Mouse (Mus musculus): Measurements from ENCODE around the gene Ptpru. TPM values are rescaled to one million over a fixed set of nuclear protein-coding genes. Genes with fewer than 3 reads are reported as not detected.

Ptpru gene
- total RNA-seq, 2 experiments from 2014 or later, result 44.0 to 54.1 TPM

GRCm38 (mm10) chr4:131722121-131722841 is 115.8 kb downstream of the Ptpru start:
- intact Hi-C loops (cut with DNase I), result loop anchor here (10.0 kb wide), 1 partner anchor 113 kb away; the partner anchor contains the start of gene Ptpru
- peak; percentile 32 for DNase-seq

GRCm38 (mm10) chr4:131719151-131719550 is 118.9 kb downstream of the Ptpru start:
- intact Hi-C loops (cut with DNase I), result no loop called here
- DNase-seq, result peak; percentile 15

Other genes with a start within 250 kb of the Ptpru start
- gene Mecr, start 5.2 kb upstream of the Ptpru start, total RNA-seq (2021), result 10 to 100 TPM; 36.9 to 38.2 TPM
- 10 to 100 TPM; 87.7 to 90.4 TPM for gene Srsf4, start 35.3 kb upstream of the Ptpru start, total RNA-seq (2021)
- gene Tmem200b, start 83.5 kb upstream of the Ptpru start, total RNA-seq (2021), result 1 to 10 TPM; 1.2 to 1.6 TPM
- gene Gm10300, start 236.4 kb upstream of the Ptpru start, total RNA-seq (2021), result not detected
- gene Epb41, start 237.0 kb upstream of the Ptpru start, total RNA-seq (2021), result 10 to 100 TPM; 70.2 to 77.8 TPM

All from left cerebral cortex, postnatal 4 days (tissue).